Mouse (Mus musculus) megakaryocyte-erythroid progenitor cell, adult 5 weeks (primary cell): ENCODE data around the gene Il21r. TPM values are rescaled to one million over a fixed set of nuclear protein-coding genes. Genes with fewer than 3 reads are reported as not detected.

Experiments used
- polyA plus RNA-seq: library from polyadenylated mRNA; stranded (reverse); fragments of >175 nt; gene quantifications from 2 replicates; pipeline ENCODE4 v1.2.3, GENCODE M21; 2012

Il21r gene
- polyA plus RNA-seq: 9.9 and 20.2 TPM in 2 replicates

DNA sequence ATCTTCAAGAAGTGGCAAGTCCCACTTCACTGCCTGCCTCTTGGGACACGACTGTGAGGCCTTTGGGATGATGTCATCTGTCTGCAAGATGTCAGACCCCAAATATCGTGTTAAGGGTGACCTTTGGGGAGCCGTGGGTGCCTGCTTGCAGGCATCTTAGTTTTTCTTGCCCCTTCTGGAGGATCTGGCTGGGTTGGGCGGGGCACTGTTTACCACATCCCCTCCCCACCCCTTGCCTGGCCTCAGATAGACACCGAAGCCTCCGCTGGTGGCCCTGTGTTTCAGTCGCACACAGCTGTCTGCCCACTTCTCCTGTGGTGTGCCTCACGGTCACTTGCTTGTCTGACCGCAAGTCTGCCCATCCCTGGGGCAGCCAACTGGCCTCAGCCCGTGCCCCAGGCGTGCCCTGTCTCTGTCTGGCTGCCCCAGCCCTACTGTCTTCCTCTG is at the start of gene Il21r:
Il21r (plus strand) TSS at position 245 of the 447 bp plus-strand sequence.

Other genes starting within 250 kb of the Il21r start
- gene Kdm8, start 158.8 kb upstream of the Il21r start, polyA plus RNA-seq: 2.7 and 3.3 TPM in 2 replicates
- 11.8 and 12.0 TPM in 2 replicates for gene Nsmce1, start 111.8 kb upstream of the Il21r start, polyA plus RNA-seq
- 19.1 and 23.7 TPM in 2 replicates for gene Il4ra, start 51.3 kb upstream of the Il21r start, polyA plus RNA-seq
- 66.2 and 78.0 TPM in 2 replicates for gene Gtf3c1, start 104.4 kb downstream of the Il21r start, polyA plus RNA-seq
- 4.4 TPM in 2 replicates for gene D430042O09Rik, start 104.5 kb downstream of the Il21r start, polyA plus RNA-seq